Mouse (Mus musculus): ENCODE results near the gene Rhbdd1. TPM values are rescaled to one million over a fixed set of nuclear protein-coding genes. Genes with fewer than 3 reads are reported as not detected.
A peak's percentile ranks its signal among the peaks of the same experiment; 100 is the strongest.

Rhbdd1 gene
- polyA plus RNA-seq, 1 experiment from 2014 or later = 11.7 TPM

- Histone ChIP-seq H3K9ac (no peak overlapping the region), H3K27me3 (peaks cover 8% of the 10 kb centered on the region; the same call in 1 of the 2 replicates), H3K4me1 (peaks cover 34% of the 10 kb centered on the region), H3K36me3 (no peaks in the 10 kb centered on the region), H3K4me2 (peak overlapping the region; percentile 84), H3K27ac (peak overlapping the region; percentile 99), H3K4me3 (peak overlapping the region; percentile 77), H3K9me3 (no peaks in the 10 kb centered on the region)
- peak; percentile 20; the same call in 1 of the 2 replicates for ATAC-seq (ENCODE audit: borderline replicate concordance, extremely low read depth, low FRiP score, low TSS enrichment)
- WGBS = 2% methylated on average over 13 of the region's 13 CpGs
Measured at GRCm38 (mm10) chr1:82292771-82293170, 23.5 kb upstream of the Rhbdd1 start.

DNA sequence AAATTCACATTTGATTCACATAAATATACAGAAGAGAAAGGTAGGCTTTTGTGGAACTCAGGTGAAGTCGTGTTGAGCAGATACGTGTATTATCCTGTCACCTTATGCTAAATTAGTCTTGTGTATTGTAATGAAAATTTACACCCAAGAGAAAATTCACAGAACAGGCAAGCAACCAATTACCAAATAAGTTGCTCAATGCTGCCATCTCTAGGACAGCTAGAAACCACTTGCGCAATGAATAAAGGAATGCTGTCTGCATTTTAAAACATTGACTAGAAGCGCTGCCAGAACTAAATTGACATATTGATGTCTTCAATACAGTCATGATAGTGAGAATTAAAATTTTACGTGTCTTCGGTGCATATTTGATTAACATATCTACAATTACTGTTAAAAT lies 22.1 kb upstream of the Rhbdd1 start:
- no peak for ATAC-seq (ENCODE audit: borderline replicate concordance, extremely low read depth, low FRiP score, low TSS enrichment)
- Histone ChIP-seq H3K4me1 (peaks cover 21% of the 10 kb centered on the region), H3K4me2 (no peak overlapping the region), H3K27me3 (peaks cover 6% of the 10 kb centered on the region; the same call in 1 of the 2 replicates), H3K36me3 (no peaks in the 10 kb centered on the region), H3K9ac (no peak overlapping the region), H3K4me3 (no peak overlapping the region), H3K27ac (no peak overlapping the region), H3K9me3 (no peaks in the 10 kb centered on the region)
- 9% methylated on average over 6 of the region's 6 CpGs for WGBS

- ATAC-seq (ENCODE audit: borderline replicate concordance, extremely low read depth, low FRiP score, low TSS enrichment) = no peak
- Histone ChIP-seq H3K9me3 (no peaks in the 10 kb centered on the region), H3K27me3 (peaks cover 3% of the 10 kb centered on the region; the same call in 1 of the 2 replicates), H3K4me3 (no peak overlapping the region), H3K9ac (no peak overlapping the region), H3K36me3 (no peaks in the 10 kb centered on the region), H3K4me2 (no peak overlapping the region), H3K27ac (no peak overlapping the region), H3K4me1 (no peaks in the 10 kb centered on the region)
- 31% methylated on average over 1 of the region's 1 CpGs for WGBS
Measured at GRCm38 (mm10) chr1:82298586-82298985, 17.7 kb upstream of the Rhbdd1 start.

DNA sequence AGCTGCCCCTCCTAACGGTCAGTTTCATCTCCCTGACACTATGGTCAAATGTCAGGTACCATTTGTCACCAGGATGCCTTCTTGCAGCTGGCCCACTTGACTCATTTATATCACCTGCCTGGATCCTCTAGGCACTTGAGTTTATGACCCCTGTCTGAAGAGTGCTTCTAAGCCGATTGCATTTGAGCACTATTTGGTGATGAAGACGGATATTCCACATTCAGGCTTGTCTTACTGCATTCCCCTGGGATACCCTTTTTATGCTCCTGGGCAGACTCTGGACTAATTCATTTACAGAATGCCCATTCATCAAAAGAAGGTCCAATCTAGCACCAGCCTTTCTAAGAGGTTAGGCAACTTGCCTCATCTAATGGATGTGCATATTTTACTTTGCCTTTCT lies 11.8 kb upstream of the Rhbdd1 start:
- Histone ChIP-seq H3K4me1 (no peaks in the 10 kb centered on the region), H3K9me3 (no peaks in the 10 kb centered on the region), H3K9ac (no peak overlapping the region), H3K27me3 (peaks cover 4% of the 10 kb centered on the region; the same call in 1 of the 2 replicates), H3K27ac (no peak overlapping the region), H3K4me2 (no peak overlapping the region), H3K36me3 (no peaks in the 10 kb centered on the region), H3K4me3 (no peak overlapping the region)
- WGBS = 41% methylated on average over 3 of the region's 3 CpGs
- no peak for ATAC-seq (ENCODE audit: borderline replicate concordance, extremely low read depth, low FRiP score, low TSS enrichment)

DNA sequence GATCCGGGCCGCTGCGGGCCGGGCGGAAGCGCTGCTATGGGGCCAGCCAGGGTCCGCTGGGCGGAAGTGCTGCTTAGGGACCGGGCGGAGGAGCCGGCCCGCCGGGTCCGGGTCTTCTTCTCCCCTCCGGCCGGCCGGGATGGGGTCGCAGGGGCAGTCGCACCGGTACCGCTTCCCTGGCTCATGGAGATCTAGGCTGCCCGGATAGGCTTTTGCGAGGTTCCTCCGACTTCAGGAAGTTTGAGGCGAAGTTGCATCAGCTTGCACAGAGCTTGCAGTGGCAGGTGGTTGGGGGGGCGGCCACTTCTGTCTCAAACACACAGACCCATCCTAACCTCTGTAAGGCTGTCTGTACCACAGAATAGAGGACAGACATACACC lies 484 bp downstream of the Rhbdd1 start:
- Histone ChIP-seq H3K4me1 (peaks cover 10% of the 10 kb centered on the region), H3K4me3 (peak overlapping the region; percentile 77), H3K9me3 (no peaks in the 10 kb centered on the region), H3K36me3 (no peaks in the 10 kb centered on the region), H3K27ac (peak overlapping the region; percentile 93), H3K4me2 (peak overlapping the region; percentile 85), H3K27me3 (peaks cover 4% of the 10 kb centered on the region), H3K9ac (peak overlapping the region; percentile 89)
- peak; percentile 55; the same call in 1 of the 2 replicates for ATAC-seq (ENCODE audit: borderline replicate concordance, extremely low read depth, low FRiP score, low TSS enrichment)
- WGBS = under 1% methylated on average over 18 of the region's 26 CpGs

DNA sequence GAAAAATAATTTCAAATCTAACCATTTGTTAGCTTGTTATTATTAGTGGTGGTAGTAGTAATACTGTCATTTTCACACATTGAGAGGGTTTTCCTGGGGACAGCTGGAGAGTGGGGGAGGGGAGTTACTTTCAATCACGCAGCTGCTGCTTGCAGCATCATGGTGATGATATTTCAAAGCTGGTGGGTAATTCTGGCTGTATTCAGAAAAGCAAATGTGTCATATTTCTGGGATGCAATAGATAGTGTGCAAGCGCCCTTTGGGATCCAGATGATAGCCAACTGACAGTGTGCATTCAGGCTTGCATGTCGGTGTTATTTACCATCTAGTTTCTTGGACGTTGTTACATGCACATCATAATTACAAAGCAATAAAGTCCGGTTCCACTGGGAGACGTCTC lies 4.2 kb downstream of the Rhbdd1 start:
- no peaks in the 10 kb centered on the region for H3K27me3 ChIP-seq
- H3K4me3 ChIP-seq = no peak overlapping the region
- 73% methylated on average over 6 of the region's 6 CpGs for WGBS
- H3K36me3 ChIP-seq = no peaks in the 10 kb centered on the region
- no peak overlapping the region for H3K4me2 ChIP-seq
- H3K9ac ChIP-seq = no peak overlapping the region
- ATAC-seq (ENCODE audit: borderline replicate concordance, extremely low read depth, low FRiP score, low TSS enrichment) = no peak
- H3K27ac ChIP-seq = no peak overlapping the region
- no peaks in the 10 kb centered on the region for H3K9me3 ChIP-seq
- peaks cover 10% of the 10 kb centered on the region for H3K4me1 ChIP-seq

- H3K27ac ChIP-seq = no peak overlapping the region
- H3K4me2 ChIP-seq = no peak overlapping the region
- no peaks in the 10 kb centered on the region for H3K27me3 ChIP-seq
- H3K36me3 ChIP-seq = no peaks in the 10 kb centered on the region
- WGBS = 85% methylated on average over 10 of the region's 10 CpGs
- H3K4me1 ChIP-seq = peaks cover 10% of the 10 kb centered on the region
- no peak overlapping the region for H3K4me3 ChIP-seq
- no peaks in the 10 kb centered on the region for H3K9me3 ChIP-seq
- H3K9ac ChIP-seq = no peak overlapping the region
- no peak for ATAC-seq (ENCODE audit: borderline replicate concordance, extremely low read depth, low FRiP score, low TSS enrichment)
Measured at GRCm38 (mm10) chr1:82320864-82321263, 4.6 kb downstream of the Rhbdd1 start.

DNA sequence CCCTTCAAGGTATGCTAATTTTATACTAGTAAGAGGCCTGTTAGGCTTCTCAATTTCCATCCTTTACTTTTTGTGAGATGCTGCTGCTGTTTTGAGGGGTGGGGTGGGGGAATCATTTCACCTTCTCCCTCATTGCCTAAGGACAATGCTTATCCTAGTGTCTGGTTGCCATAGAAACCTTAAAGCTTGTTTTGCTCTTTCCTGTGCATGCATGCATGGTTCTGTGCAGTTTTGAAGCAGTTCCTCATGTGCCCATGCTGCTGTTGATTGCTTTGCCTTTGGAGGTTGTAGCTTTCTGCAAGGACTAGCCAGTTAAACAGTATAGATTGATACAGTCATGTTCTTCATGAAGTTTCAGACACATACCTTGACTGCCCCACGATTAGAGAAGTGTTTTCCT lies 5.2 kb downstream of the Rhbdd1 start:
- Histone ChIP-seq H3K4me2 (no peak overlapping the region), H3K4me3 (no peak overlapping the region), H3K27me3 (no peaks in the 10 kb centered on the region), H3K9me3 (no peaks in the 10 kb centered on the region), H3K9ac (no peak overlapping the region), H3K4me1 (peaks cover 10% of the 10 kb centered on the region), H3K27ac (no peak overlapping the region), H3K36me3 (no peaks in the 10 kb centered on the region)
- ATAC-seq (ENCODE audit: borderline replicate concordance, extremely low read depth, low FRiP score, low TSS enrichment) = no peak
- 84% methylated on average over 1 of the region's 1 CpGs for WGBS

DNA sequence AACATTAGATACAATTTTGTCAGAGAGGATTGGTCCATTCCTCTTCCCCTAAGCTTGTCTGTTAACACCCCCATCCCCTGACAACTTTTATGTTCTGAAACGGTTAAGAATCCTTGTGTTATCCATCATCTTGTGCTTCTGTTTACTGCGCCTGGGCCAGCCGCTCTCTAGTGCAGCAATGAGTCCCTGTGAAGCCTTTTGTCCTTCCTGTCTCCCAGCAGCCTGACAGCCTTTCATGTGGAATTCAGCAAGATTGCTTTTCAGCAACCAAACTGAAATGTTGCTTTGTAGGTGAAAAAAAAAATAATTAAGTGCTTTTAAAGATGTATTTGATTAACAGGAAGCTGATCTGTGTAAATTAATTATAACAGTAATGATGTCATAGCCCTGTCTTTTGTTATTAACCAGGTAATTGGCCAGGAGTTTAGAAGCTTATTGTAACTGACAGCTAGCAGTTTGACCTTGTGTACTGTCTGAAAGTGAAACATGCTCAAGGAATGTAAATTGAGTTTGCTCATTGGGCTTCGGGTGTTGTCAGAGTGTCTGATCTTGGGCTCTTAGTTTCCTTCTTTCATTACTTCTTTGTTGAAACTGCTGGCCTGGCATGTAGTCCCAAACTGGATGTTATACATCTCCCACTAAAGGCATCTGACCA lies 8.0 kb downstream of the Rhbdd1 start:
- Histone ChIP-seq H3K4me1 (no peaks in the 10 kb centered on the region), H3K27me3 (no peaks in the 10 kb centered on the region), H3K36me3 (no peaks in the 10 kb centered on the region), H3K27ac (no peak overlapping the region), H3K9me3 (no peaks in the 10 kb centered on the region), H3K4me3 (no peak overlapping the region), H3K9ac (no peak overlapping the region), H3K4me2 (no peak overlapping the region)
- no peak for ATAC-seq (ENCODE audit: borderline replicate concordance, extremely low read depth, low FRiP score, low TSS enrichment)
- WGBS = 26% methylated on average over 4 of the region's 4 CpGs

GRCm38 (mm10) chr1:82326120-82326519 lies 9.9 kb downstream of the Rhbdd1 start:
- H3K27me3 ChIP-seq = no peaks in the 10 kb centered on the region
- H3K4me3 ChIP-seq = no peak overlapping the region
- no peaks in the 10 kb centered on the region for H3K4me1 ChIP-seq
- no peak overlapping the region for H3K4me2 ChIP-seq
- no peak overlapping the region for H3K9ac ChIP-seq
- no peaks in the 10 kb centered on the region for H3K36me3 ChIP-seq
- no peaks in the 10 kb centered on the region for H3K9me3 ChIP-seq
- no peak overlapping the region for H3K27ac ChIP-seq
- no peak for ATAC-seq (ENCODE audit: borderline replicate concordance, extremely low read depth, low FRiP score, low TSS enrichment)
- 75% methylated on average over 5 of the region's 5 CpGs for whole genome bisulfite sequencing

GRCm38 (mm10) chr1:82328033-82328775 lies 12.0 kb downstream of the Rhbdd1 start:
- Histone ChIP-seq H3K27me3 (no peaks in the 10 kb centered on the region), H3K27ac (no peak overlapping the region), H3K4me2 (no peak overlapping the region), H3K9ac (no peak overlapping the region), H3K4me3 (no peak overlapping the region), H3K9me3 (no peaks in the 10 kb centered on the region), H3K36me3 (no peaks in the 10 kb centered on the region), H3K4me1 (no peaks in the 10 kb centered on the region)
- no peak for ATAC-seq (ENCODE audit: borderline replicate concordance, extremely low read depth, low FRiP score, low TSS enrichment)
- 88% methylated on average over 7 of the region's 7 CpGs for WGBS

GRCm38 (mm10) chr1:82329237-82329953 lies 13.1 kb downstream of the Rhbdd1 start:
- Histone ChIP-seq H3K9me3 (no peaks in the 10 kb centered on the region), H3K9ac (no peak overlapping the region), H3K4me3 (no peak overlapping the region), H3K4me1 (no peaks in the 10 kb centered on the region), H3K4me2 (no peak overlapping the region), H3K27ac (no peak overlapping the region), H3K27me3 (no peaks in the 10 kb centered on the region), H3K36me3 (no peaks in the 10 kb centered on the region)
- 78% methylated on average over 4 of the region's 4 CpGs for WGBS
- no peak for ATAC-seq (ENCODE audit: borderline replicate concordance, extremely low read depth, low FRiP score, low TSS enrichment)
